Mouse (Mus musculus): ENCODE measurements around the gene Gm14180. TPM values are rescaled to one million over a fixed set of nuclear protein-coding genes. Genes with fewer than 3 reads are reported as not detected.
"Not testable (repeated sequence)": the region's sequence is repeated elsewhere in the genome, so short reads cannot be mapped to it uniquely, and the experiment has no call there.

The Gm14180 gene
- total RNA-seq (2021), result not detected

DNA sequence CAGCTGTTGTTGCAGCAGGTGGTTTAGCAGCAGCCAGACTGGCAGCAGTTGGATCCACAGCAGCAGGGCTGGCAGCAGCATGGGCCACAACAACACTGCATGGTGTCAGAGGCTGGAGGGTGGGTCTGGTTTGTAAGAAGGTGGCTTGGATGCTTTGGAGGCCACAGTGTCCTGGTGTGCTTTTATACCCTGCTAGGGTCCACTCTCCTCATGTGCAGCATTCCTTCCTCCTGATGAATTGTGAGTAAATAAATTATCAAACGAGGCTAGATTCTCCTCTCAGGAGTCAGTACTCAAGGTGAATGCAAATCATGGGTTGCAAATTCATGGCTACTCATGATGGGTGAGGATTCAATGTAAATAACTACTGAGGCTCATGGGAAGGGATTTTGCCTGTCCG is at the start of gene Gm14180:
Gm14180 (minus strand) TSS at position 101 of the 400 bp plus-strand sequence.
- DNase-seq, result no peak

DNA sequence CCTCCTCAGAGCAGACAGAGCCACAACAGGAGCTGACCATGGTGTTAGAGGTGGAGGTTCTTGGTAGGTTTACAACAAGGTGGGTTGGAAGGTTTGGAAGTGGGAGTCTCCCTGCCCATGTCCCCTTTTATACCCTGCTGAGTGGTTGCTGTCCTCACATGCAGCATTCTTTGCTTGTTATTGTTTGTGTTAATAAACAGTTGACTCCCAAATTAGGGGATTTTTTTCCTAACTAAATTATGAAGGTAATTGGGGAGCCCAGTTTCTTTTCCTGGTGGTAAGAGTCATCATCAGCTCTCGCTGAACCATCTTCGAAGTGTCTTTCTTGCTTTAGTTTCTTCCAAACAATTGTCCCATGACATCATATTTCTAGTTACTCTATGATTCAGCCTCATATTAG is 46.5 kb upstream of the Gm14180 start, which contains the start of gene Krtap4-8:
Krtap4-8 (minus strand) TSS at position 101 of the 400 bp plus-strand sequence.
- no peak for DNase-seq

DNA sequence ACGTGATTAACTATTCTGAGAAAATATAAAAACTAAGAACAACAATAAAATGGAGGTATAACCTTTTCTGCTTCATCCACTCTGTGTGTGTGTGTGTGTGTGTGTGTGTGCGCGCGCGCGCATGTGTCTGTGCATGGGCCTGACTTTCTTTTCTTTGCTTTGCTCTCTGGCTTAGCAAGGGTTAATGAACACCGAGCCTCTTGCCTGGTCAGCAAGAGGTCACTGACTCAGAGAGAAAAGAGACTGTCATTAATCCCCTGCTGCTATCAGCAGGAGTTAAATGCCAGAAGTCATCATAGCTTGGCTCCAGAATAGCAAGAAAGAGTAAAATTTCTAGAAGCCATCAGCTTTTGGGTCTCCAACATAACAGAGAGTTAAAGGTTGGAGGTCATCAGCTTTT is 44.3 kb upstream of the Gm14180 start:
- DNase-seq, result no peak

DNA sequence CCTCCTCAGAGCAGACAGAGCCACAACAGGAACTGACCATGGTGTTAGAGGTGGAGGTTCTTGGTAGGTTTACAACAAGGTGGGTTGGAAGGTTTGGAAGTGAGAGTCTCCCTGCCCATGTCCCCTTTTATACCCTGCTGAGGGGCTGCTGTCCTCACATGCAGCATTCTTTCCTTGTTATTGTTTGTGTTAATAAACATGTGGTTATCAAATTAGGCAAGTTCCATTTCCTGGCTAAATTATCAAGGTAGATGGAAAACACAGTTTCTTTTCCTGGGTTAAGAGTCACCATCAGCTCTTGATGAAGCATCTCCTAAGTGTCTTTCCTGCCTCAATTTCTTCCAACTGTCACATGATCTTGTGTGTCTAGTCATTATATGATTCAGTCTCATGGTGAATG is 38.7 kb upstream of the Gm14180 start, which contains the start of gene Gm11595:
Gm11595 (minus strand) TSS at position 101 of the 400 bp plus-strand sequence.
- DNase-seq, result not testable (repeated sequence)

DNA sequence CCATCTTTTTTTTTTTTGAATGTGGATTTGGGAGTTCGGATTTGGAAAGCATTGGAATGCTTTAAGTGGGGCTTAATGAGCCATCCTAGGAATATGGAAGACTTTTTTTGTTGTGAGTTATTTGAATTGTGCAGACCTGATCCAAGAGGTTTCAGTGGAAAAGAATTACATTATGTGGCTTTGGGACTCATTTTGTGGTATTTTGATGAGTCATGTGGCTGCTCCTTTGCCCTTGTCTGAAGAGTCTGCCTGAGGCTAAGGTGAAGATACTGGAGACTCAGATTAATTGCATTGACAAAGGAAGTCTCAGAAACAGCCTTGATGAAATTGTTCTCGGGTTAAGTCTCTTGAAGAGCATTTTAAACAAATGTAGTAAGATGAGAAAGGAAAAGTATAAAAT is 34.3 kb upstream of the Gm14180 start:
- DNase-seq, result no peak

DNA sequence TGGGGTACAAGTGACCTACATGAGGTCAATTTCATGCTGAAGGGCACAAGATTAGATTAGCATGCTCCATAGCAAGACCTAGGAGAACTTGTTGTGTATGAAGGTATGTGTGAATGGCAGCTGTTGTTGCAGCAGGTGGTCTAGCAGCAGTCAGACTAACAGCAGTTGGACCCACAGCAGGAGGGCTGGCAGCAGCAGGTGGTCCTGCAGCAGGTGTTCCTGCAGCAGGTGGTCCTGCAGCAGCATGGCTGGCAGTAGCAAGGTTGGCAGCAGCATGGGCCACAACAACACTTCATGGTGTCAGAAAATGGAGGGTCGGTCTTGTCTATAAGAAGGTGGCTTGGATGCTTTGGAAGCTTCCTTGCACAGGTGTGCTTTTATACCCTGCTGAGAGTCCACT is 24.8 kb upstream of the Gm14180 start:
- DNase-seq, result no peak

DNA sequence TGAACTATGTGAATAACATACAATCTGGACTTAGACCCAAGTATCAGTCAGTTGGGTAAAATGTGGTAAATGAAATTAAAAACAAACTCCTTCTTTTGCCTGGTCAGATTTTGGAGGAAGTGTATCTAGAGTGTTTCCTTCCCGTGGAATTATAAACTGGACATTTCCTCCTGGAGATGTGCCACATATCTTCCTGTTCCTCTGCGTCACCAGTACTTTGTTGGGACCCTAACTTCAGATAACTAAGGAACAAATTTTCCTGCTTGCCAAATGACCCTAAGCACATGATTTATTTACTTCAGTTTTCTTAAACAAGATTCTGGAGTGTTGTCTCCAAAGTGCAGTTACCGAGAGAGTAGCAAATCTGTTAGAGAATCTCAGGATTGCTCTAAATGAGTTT is 9.9 kb upstream of the Gm14180 start:
- no peak for DNase-seq

DNA sequence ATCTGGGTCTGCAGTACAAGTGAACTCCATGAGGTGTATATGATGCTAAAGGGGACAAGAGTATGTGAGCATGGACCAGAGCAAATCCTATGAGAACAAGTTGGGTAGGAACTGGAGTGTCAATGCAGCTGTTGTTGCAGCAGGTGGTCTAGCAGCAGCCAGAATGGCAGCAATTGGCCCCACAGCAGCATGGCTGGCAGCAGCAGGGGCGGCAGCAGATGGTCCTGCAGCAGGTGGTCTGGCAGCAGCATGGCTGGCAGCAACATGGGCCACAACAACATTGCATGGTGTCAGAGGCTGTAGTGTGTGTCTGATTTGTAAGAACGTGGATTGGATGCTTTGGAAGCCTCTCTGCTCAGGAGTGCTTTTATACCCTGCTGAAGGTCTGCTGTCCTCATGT is 10.0 kb downstream of the Gm14180 start:
- DNase-seq, result no peak

DNA sequence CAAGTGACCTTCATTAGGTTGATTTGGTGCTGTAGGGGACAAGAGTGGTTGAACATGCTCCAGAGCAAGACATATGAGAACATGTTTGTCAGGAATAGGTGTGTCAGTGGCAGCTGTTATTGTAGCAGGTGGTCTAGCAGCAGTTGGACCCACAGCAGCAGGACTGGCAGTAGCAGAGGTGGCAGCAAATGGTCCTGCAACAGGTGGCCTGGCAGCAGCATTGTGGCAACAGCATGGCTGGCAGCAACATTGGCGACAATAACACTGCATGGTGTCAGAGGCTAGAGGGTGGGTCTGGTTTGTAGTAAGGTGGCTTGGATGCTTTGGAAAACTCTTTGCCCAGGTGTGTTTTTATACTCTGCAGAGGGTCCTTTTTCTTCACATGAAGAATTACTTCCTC is 15.3 kb downstream of the Gm14180 start:
- no peak for DNase-seq

DNA sequence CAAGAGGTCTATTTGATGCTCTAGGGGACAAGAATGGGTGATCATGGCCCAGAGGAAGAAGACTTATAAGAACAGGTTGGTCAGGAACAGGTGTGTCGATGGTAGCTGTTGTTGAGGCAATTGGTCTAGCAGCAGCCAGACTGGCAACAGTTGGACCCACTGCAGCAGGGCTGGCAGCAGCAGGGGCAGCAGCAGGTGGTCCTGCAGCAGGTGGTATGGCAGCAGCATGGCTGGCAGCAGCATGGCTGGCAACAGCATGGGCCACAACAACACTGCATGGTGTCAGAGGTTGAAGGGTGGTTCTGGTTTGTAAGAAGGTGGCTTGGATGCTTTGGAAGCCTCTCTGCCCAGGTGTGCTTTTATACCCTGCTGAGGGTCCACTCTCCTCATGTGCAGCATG is 43.6 kb downstream of the Gm14180 start, which contains the start of gene Gm14190:
Gm14190 (minus strand) TSS at position 278 of the 400 bp plus-strand sequence.
- no peak for DNase-seq

DNA sequence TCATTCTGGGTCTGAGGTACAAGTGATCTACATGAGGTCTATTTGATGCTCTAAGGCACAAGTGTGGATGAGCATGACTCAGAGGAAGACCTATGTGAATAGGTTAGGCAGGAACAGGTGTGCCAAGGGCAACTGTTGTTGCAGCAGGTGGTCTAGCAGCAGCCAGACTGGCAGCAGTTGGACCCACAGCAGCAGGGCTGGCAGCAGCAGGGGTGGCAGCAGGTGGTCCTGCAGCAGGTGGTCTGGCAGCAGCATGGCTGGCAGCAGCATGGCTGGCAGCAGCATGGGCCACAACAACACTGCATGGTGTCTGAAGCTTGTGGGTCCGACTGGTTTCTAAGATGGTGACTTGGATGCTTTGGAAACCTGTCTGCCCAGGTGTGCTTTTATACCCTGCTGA is 48.9 kb downstream of the Gm14180 start:
- not testable (repeated sequence) for DNase-seq

Other genes starting within 250 kb of the Gm14180 start
- not detected for gene Krt23, start 241.2 kb downstream of the Gm14180 start, total RNA-seq (2021)
- gene Krt39, start 213.0 kb downstream of the Gm14180 start, total RNA-seq (2021), result not detected
- gene Krt40, start 191.1 kb downstream of the Gm14180 start, total RNA-seq (2021), result not detected
- not detected for gene Krtap3-3, start 183.4 kb downstream of the Gm14180 start, total RNA-seq (2021)
- gene Krtap3-2, start 177.4 kb downstream of the Gm14180 start, total RNA-seq (2021), result not detected
- not detected for gene Gm11939, start 174.8 kb downstream of the Gm14180 start, total RNA-seq (2021)
- gene Krtap3-1, start 167.7 kb downstream of the Gm14180 start, total RNA-seq (2021), result not detected
- not detected for gene Krtap1-5, start 153.3 kb downstream of the Gm14180 start, total RNA-seq (2021)
- not detected for gene Krtap1-4, start 150.6 kb downstream of the Gm14180 start, total RNA-seq (2021)
- gene Krtap1-3, start 143.0 kb downstream of the Gm14180 start, total RNA-seq (2021), result not detected
- gene Krtap9-3, start 136.2 kb downstream of the Gm14180 start, total RNA-seq (2021), result not detected
- gene Gm11938, start 131.0 kb downstream of the Gm14180 start, total RNA-seq (2021), result not detected
- gene Gm11937, start 124.1 kb downstream of the Gm14180 start, total RNA-seq (2021), result not detected
- not detected for gene Krtap2-4, start 119.4 kb downstream of the Gm14180 start, total RNA-seq (2021)
- not detected for gene Gm11562, start 113.9 kb downstream of the Gm14180 start, total RNA-seq (2021)
- gene Krtap4-1, start 106.1 kb downstream of the Gm14180 start, total RNA-seq (2021), result not detected
- gene Krtap4-2, start 99.2 kb downstream of the Gm14180 start, total RNA-seq (2021), result not detected
- gene Krtap4-7, start 90.2 kb downstream of the Gm14180 start, total RNA-seq (2021), result not detected
- gene Gm11555, start 84.1 kb downstream of the Gm14180 start, total RNA-seq (2021), result not detected
- not detected for gene Gm11563, start 75.3 kb downstream of the Gm14180 start, total RNA-seq (2021)
- not detected for gene Krtap4-6, start 68.3 kb downstream of the Gm14180 start, total RNA-seq (2021)
- gene Gm14190, start 43.5 kb downstream of the Gm14180 start, total RNA-seq (2021), result not detected
- gene Gm11595, start 38.6 kb upstream of the Gm14180 start, total RNA-seq (2021), result not detected
- gene Krtap4-8, start 46.4 kb upstream of the Gm14180 start, total RNA-seq (2021), result not detected
- gene Krtap4-9, start 50.9 kb upstream of the Gm14180 start, total RNA-seq (2021), result not detected
- gene Gm11596, start 59.2 kb upstream of the Gm14180 start, total RNA-seq (2021), result not detected
- not detected for gene Gm11569, start 64.6 kb upstream of the Gm14180 start, total RNA-seq (2021)
- not detected for gene Gm11554, start 70.2 kb upstream of the Gm14180 start, total RNA-seq (2021)
- not detected for gene Krtap4-13, start 75.6 kb upstream of the Gm14180 start, total RNA-seq (2021)
- not detected for gene Gm11564, start 81.4 kb upstream of the Gm14180 start, total RNA-seq (2021)
- gene 2300003K06Rik, start 103.8 kb upstream of the Gm14180 start, total RNA-seq (2021), result not detected
- not detected for gene Krtap4-16, start 117.3 kb upstream of the Gm14180 start, total RNA-seq (2021)
- gene Gm11568, start 123.6 kb upstream of the Gm14180 start, total RNA-seq (2021), result not detected
- not detected for gene Gm11559, start 130.2 kb upstream of the Gm14180 start, total RNA-seq (2021)
- gene Krtap9-1, start 139.1 kb upstream of the Gm14180 start, total RNA-seq (2021), result not detected
- gene Gm11567, start 144.9 kb upstream of the Gm14180 start, total RNA-seq (2021), result not detected
- gene Krtap31-1, start 173.6 kb upstream of the Gm14180 start, total RNA-seq (2021), result not detected
- not detected for gene Gm11565, start 180.5 kb upstream of the Gm14180 start, total RNA-seq (2021)
- gene Krtap31-2, start 202.0 kb upstream of the Gm14180 start, total RNA-seq (2021), result not detected
- not detected for gene Krtap9-5, start 214.2 kb upstream of the Gm14180 start, total RNA-seq (2021)
- gene Krtap29-1, start 244.8 kb upstream of the Gm14180 start, total RNA-seq (2021), result not detected